Mouse (Mus musculus) liver, postnatal 0 days (tissue): Measurements from ENCODE around the gene Rassf7.

Experiments
- CTCF ChIP-seq: sonication (generic); IDR thresholded peaks from 2 replicates; pipeline ENCODE4 v1.5.1; 2016; ENCODE audit warnings: antibody characterized with exemption, low read depth
- EP300 ChIP-seq: IDR thresholded peaks from 2 replicates; pipeline ENCODE4 v1.6.1; 2016; ENCODE audit warnings: antibody characterized with exemption, low read depth, mild to moderate bottlenecking

DNA sequence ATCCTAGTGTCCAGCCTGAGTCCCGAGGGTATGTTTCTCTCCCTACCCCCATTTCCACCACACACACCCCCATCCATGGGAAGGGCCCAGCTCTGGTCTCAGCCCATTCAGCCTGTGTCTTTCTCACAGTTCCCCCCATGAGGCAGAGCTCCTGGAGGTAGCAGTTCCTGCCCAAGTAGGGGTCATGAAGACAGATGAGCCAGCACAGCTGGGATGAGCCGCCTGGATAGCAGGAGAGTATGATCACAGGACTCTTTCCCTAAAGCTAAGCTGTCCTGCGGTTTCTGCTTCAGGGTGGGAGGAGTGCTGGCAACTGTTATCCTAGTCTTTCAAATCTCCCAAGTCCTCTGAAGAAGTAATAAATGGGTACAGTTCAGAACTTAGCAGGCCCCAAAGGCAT lies 2.5 kb downstream of the Rassf7 start:
- no peak for TF ChIP-seq CTCF
- no peak for TF ChIP-seq EP300
